Mouse (Mus musculus) CH12.LX (cell line): ENCODE data around the gene Ptprg.

Experiments
- CHD2 ChIP-seq: IDR thresholded peaks from 2 replicates; pipeline ENCODE4 v1.6.1; 2011; ENCODE audit warnings: low read length, improper control_type of control experiment
- CTCF ChIP-seq, 2 experiments: IDR thresholded peaks in 1 of 2; conservative IDR thresholded peaks in 1 of 2; 2 replicates each; pipeline ENCODE4 v1.5.1; 2011 to 2012; ENCODE audit warnings: low read depth in 2 of 2, low read length in 2 of 2, improper control_type of control experiment in 1 of 2, inconsistent platforms in 1 of 2, mild to moderate bottlenecking in 1 of 2, moderate library complexity in 1 of 2
- EP300 ChIP-seq: IDR thresholded peaks from 2 replicates; pipeline ENCODE4 v1.6.1; 2011; ENCODE audit warnings: low read length, improper control_type of control experiment
- HCFC1 ChIP-seq: IDR thresholded peaks from 2 replicates; pipeline ENCODE4 v1.6.1; 2012; ENCODE audit warnings: low read depth, mild to moderate bottlenecking, inconsistent platforms, low read length, improper control_type of control experiment
- JUND ChIP-seq: conservative IDR thresholded peaks from 2 replicates; pipeline ENCODE4 v1.6.1; 2011; ENCODE audit warnings: low read depth, low read length, improper control_type of control experiment
- MAX ChIP-seq: IDR thresholded peaks from 2 replicates; pipeline ENCODE4 v1.6.1; 2011; ENCODE audit warnings: low read length, improper control_type of control experiment
- MAZ ChIP-seq: IDR thresholded peaks from 2 replicates; pipeline ENCODE4 v1.6.1; 2012; ENCODE audit warnings: low read depth, mild to moderate bottlenecking, inconsistent platforms, low read length, improper control_type of control experiment, moderate library complexity
- NELFE ChIP-seq: IDR thresholded peaks from 2 replicates; pipeline ENCODE4 v1.6.1; 2011; ENCODE audit warnings: low read depth, low read length, improper control_type of control experiment
- POLR2A ChIP-seq: IDR thresholded peaks from 2 replicates; pipeline ENCODE4 v1.6.1; 2011; ENCODE audit warnings: low read depth, mild to moderate bottlenecking, improper control_type of control experiment, low read length
- POLR2AphosphoS2 ChIP-seq: IDR thresholded peaks from 2 replicates; pipeline ENCODE4 v1.6.1; 2011; ENCODE audit warnings: low read depth, low read length, improper control_type of control experiment
- RCOR1 ChIP-seq: conservative IDR thresholded peaks from 2 replicates; pipeline ENCODE4 v1.6.1; 2012; ENCODE audit warnings: low read depth, mild to moderate bottlenecking, inconsistent platforms, low read length, improper control_type of control experiment
- TBP ChIP-seq: conservative IDR thresholded peaks from 2 replicates; pipeline ENCODE4 v1.6.1; 2011; ENCODE audit warnings: low read depth, low read length, improper control_type of control experiment
- ZC3H11A ChIP-seq: IDR thresholded peaks from 2 replicates; pipeline ENCODE4 v1.6.1; 2012; ENCODE audit warnings: low read depth, mild to moderate bottlenecking, inconsistent platforms, low read length, improper control_type of control experiment
- ZMIZ1 ChIP-seq: IDR thresholded peaks from 2 replicates; pipeline ENCODE4 v1.6.1; 2012; ENCODE audit warnings: low read depth, mild to moderate bottlenecking, inconsistent platforms, low read length, improper control_type of control experiment

DNA sequence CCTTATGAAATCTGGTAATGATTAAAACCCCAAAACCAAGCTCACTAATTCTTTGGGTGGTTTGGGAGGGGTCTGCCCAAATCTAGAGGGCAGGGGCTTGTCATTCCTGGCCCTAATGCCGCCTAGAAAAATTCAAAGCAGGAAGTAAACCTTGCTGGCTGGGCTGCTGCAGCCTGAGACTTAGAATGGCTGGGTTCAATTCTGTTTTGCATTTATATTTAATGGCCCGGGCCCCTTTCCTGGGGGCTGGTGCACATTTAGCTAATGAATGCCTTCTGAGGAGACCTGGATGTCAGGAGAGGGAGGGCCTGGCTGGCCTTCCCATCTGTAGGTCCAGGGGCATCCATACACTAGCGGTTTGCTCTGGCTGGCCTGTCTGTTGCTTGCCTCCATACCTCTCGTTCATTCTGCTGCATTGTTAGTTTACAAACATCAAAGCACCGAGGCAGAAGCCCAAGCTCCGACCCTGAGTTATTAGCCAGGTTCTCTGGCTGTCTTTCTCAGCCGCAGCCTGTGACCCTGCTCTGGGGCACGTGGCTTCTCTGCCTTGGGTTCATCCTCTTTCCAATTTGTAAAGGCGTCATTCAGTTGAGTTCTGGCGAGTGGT, 67.7 kb downstream of the Ptprg start:
- TF ChIP-seq MAZ (no peak), EP300 (no peak), NELFE (no peak), ZC3H11A (no peak), CTCF (conservative IDR thresholded peaks at IDR 0.05 in 1 of 2, IDR thresholded peaks at IDR 0.05 in 1 of 2; ENCODE audit: low read depth in 2 of 2, low read length in 2 of 2) (no peak), ZMIZ1 (no peak), HCFC1 (no peak), RCOR1 (no peak), POLR2AphosphoS2 (no peak), CHD2 (no peak), POLR2A (no peak), MAX (no peak), TBP (no peak), JUND (no peak)
